Mouse (Mus musculus): Measurements from ENCODE around the gene Mbnl2.
"Not testable (repeated sequence)": the region's sequence is repeated elsewhere in the genome, so short reads cannot be mapped to it uniquely, and the experiment has no call there.

The Mbnl2 gene

DNA sequence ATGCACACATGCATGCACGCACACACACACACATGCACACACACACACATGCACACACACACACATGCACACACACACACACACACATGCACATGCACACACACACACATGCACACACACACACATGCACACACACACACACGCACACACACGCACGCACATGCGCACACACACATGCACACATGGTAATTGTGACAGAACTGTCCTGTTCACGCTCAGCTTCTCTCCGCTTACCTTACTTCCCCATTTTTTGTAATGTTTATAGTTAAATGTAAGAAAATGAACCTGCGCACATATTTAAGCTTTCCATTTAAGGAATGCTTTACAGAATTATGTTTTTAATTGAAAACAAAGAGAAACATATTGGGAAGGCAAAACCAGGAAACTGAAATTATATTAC is 84.1 kb downstream of the Mbnl2 start:
- DNase-seq: not testable (repeated sequence)

DNA sequence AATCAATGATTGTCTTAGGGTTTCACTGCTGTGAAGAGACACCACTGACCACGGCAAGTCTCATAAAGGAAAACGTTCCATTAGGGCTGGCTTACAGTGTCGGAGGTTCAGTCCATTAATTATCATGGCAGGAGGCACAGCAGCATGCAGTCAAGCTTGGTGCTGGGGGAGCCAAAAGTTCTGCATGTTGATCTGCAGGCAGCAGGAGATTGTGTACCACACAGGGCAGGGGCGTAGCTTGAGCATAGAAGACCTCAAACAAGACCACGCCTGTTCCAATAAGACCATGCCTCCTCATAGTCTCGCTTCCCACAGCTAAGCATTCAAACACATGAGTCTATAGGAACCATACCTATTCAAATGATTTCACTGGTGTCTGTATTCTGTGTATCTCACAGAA is 85.7 kb downstream of the Mbnl2 start:
- DNase-seq: peak; percentile 76

DNA sequence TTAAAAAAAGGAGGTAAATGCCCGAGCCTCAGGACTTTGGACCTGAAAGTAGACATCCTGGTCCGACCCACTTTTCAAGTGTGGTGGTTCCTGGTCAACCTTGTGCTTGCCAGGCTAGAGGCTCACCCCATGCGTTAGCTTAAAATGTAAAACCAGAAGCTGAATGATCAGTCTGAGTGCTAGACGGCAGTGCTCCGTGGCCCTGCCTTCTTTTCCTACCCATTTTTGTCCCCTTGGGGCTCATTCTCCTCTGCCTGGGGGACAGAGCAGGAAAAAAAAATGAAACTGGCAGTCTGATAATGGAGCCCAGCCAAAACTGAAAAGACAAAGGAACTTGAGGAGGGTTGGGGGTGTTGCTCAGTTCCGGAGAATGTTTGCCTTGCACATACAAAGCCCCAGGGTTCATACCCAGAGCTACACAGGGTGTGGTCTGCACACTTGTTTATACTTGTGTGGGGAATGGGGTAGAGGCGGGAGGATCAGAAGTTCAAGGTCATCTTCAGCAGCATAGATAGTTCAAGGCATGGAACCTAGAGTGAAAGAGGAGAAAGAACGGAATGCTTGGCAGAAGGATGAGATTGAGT is 87.0 kb downstream of the Mbnl2 start:
- peak; percentile 94 for DNase-seq

DNA sequence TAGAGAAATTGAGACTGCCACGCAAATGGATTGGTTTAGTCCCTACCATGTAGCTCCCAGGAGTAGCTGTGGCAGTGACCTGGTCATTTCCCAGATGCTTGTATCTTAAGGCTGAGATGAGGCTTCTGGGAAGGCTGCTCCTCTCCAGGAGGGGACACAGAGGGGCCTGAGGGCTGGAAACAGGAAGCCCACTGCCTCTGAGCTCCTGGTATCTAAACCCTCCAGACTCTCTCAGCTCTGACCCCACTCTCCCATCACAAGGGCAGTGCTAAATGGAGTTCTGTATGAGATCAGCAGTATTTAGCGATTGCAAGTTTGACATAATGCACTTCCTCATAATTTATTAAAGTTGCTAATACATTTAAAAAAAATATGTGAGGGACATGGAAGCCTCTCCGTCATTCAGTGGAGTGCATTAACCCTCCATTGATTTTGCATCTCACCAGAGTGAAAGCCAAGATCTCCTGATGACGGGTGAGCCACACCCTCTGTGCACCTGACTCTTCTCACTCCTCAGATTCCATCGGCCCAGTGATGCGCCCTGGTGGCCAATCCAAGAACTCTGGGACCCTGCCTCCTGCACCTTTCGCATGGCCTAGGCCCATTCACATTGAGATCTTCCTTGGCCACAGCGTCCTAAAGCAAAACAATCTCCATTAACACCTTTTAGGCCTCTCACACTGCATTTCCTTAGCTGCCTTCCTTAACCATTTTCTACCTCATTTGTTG is 87.8 kb downstream of the Mbnl2 start:
- DNase-seq: peak; percentile 88

DNA sequence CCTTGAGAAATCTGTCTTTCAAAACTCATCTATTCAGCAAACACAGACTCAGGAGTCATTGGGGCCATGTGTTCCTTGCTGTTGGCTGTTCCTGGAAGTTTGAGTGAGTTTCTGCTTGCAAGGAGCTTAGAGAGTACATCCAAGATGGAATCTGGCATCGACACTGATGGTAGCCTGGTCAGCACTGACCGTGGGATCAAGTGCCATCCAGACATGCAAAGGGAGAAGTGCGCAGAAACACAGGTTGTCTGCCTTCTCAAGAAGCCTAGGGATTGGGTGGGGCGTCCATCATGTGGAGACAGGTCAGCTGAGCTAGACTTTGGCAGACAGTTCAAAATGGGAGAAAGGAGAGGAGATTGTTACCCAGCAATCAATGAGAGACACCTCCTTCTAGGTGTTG is 89.6 kb downstream of the Mbnl2 start:
- peak; percentile 82 for DNase-seq

DNA sequence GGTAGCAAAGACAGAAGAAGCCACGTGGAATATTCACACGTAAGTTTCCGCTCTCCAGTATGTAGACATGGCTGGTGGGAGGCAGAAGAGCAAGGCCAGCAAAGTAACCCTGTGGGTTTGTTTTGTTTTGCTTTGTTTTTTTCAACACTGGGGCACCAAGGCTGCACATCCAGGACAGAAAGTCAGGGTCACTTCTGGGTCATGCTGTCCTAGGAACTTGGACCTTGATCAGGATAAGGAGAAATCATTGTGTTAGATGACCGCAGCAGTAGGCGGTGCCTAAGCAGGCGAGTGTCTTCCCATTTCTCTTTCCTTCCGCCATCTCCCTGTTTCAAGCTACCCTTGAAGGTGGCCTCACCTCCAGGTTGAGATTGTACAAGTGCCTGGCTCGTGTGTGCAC is 91.5 kb downstream of the Mbnl2 start:
- DNase-seq: peak; percentile 96

DNA sequence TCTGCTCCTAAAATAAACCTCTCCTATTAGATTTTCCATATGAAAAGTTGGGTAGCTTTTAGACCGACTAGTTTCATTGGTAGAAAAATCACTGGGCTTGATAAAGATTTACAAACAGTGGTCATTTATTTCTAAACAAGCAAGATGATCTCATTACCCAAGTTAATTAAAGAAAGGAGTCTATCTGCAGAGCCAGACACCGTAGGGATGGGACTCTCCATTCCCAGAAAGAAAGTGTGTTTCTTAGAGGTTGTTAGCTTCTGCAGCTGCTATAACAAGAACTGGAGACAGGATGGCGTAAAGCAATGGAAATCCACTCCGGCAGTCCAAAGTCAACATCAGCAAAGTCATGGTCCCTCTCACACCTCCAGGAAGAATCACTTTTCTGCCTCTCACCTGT is 92.1 kb downstream of the Mbnl2 start:
- DNase-seq: no peak

DNA sequence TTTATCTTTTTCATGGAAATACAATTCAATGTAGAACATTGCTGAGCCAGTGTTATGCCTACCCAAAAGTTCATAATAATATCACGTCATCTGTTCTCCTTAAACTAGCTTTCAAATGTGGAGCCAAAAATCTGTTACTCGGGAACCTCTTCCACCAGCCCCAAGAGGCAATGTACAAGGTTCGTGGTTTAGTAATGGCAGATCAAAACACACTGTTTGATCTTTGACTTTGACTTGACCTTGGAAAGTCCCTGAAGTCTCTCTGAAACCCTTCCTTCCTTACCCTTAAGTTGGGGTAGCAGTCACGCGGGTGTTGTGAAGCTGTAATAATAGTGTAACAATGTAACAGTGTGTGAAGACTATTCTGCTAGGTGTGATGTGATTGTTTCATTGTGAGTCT is 93.0 kb downstream of the Mbnl2 start:
- DNase-seq: no peak

DNA sequence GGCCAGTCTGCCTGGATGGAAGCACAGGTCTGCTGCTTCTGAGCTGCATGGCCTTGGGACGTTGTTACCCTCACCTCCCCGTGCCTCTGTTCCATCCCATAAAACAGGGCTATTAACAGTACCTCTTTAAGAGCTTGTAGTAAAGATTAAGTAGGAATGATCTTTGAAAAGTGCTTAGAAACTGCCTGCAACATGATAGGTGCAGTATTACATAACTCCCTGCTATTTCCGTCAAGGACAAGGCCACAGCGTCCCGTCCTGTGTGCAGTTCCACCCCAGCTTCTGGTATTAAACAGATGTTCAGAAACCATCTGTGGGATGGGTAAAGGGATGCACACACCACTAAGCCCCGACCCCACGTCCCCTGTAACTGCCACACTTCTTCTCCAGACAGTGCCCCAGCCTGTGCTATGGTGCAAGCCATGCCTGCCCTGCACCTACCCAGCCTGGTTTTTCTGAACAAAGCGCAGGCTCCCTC is 93.5 kb downstream of the Mbnl2 start:
- DNase-seq: peak; percentile 97

DNA sequence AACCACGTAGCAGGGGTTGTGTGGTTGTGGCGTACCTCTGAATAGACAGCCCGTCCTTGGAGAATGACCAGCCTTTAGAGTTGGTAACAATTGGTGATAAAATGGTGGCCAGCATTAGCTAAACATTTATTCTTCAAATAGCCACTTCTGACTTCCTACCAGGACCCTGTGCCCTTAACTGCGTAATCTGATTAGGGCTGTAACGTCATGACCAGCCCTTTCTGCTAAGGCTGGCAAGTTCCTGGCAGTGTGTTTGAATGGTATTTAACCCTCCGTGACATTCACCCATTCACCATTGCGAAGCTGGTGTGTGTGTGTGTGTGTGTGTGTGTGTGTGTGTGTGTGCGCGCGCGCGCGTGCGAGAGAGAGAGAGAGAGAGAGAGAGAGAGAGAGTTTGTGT is 94.6 kb downstream of the Mbnl2 start:
- DNase-seq: peak; percentile 76

DNA sequence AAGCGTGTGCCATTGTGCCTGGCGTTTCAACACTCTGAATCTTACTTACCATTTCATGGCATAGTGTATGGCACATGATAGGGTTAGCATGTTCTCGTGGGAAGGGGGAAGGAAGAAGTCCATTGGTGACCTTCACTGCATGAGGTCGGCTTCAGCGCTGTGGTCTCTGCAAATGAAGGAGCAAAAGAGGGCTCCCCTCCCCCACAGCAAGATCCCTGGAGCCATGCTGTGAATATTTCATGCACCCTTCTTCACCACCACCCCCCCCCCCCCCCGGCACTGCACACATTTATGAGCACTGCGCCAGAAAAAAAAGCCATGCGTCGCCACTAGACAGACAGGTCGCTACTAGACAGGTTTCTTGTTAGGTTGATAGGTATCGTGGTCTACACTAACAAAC is 95.2 kb downstream of the Mbnl2 start:
- DNase-seq: peak; percentile 90

DNA sequence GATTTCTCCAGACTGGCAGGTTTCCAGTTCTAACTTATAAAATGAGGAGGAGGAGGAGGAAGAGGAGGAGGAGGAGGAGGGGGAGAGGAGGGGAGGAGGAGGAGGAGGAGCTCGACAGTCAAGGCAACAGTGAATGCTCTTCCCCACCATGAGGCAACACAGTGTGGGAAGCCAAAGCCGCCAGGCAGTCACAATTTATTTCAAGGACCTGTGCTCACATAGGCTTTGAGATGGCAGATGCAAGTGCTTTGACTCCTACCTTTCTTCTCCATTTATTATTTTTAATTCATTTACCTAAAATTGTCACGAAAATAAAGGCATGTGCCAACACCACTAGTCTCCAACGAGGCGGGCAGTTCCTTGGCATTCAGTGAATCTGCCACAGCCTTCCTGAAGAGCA is 95.7 kb downstream of the Mbnl2 start:
- DNase-seq: peak; percentile 86

DNA sequence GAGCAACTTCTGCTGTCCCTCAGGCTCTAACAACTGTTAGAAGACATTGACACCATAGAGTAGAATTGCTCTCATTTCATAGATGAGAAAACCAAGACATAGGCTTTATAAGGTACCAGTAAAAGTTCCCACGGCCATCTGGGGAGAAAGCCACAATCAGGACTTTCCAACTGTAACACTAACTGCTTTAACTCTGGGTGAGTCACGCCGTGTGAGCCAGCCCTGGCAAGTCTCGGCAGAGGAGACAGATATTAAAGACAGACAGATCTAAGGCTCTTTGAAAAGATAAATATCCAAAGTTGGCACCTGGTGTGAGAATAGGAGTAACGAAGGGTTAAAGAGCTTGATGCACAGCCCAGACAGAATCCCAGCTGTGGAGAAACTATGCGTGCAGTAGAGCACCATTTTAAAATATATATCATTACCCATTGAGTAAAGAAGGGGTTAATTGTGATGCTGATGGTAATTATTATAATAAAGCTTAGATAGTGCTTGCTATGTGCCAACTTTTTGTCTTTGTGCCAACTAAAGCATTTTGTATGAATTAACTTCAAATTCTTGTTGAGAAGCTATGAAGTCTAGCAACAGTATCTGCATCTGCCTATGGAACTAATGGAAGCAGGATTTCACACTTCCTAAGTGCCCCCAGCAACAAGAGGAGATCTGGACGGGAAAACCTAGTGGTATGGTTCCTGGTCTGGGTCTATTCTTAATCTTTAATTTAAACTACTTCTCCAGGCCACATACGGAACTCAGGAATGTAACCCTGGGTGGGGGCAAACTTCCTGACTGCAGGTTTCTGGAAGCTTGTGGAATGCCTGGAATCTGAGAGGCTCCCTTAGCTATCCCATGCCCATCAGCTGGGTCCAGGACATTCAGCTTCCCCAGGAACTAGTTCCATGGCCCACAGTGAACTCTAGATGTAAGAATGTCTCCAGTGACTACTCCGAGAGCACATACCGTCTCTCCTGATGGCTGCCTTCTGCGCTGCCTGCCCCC is 97.9 kb downstream of the Mbnl2 start:
- DNase-seq: peak; percentile 93

DNA sequence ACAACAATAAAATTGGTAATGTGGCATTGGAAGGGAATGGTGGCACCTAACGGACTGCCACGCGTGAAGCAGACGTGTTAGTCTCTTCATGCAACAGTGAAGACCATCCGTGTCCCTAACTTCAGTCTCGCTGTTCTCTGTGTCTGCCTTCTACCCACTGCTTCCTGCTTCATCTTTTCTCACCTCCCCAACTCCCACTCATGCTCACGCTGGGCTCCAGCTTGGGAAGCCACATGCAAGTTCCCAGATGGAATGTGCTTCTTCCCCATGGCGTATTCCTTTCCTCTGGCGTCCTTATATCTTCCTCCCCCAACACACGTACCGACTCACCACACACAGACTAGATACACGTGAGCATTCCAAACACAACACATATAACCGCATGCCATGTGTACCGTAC is 99.3 kb downstream of the Mbnl2 start:
- DNase-seq: peak; percentile 80

DNA sequence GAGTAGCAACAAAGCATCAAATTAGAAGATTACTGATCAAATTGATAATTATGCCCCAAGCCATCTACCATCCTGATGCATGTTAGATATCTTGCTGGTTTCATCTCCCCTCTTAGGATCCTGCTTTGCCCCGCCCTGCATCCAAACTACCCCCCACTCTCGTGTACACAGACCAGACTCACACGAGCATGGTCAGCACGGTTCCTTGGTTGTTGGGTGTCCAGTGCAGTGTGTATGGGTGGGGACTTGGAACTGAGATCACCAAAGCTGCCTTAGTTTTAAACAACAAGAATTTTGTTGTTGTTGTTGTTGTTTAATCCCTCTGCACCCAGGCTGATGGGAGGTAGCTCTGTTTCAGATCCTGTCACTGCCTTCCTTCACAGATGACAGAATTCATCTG is 101.7 kb downstream of the Mbnl2 start:
- peak; percentile 86 for DNase-seq

DNA sequence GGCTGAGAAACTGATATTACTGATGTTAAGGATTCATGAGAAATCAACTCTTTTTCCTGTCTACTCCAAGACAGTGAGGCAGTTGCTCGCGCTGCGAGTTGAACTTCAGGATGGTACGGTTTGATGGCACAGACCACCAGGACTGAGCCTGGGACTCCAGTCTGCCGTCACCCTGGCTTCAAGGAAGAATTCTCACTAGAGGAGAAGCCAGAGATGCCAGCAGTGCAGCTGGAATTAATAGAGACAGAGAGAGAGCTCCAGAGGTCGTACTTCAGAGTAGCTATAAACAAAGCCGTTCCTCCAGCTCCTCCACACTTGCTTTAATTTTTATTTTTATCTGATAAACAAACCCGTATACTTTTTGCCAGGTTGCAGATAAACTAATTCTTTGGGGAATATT is 102.5 kb downstream of the Mbnl2 start:
- peak; percentile 87 for DNase-seq

DNA sequence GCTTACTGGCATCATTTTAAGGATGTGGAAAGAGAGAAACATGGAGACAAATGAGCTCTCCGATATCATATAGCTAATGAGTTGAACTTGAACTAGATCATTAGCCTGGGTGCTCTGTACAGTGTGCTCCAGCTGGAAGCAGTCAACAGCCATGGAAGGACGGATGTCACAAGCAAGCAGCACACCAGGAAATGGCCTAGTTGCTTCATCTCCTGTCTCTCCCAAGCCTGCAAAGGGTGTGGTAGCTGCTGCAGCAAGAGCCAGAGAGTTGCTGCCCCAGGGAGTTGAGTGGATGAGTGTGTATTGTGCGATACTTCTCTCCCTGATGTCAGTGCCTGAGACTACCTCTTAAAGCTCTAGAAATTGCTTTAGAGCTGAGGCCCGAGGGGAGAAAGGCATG is 104.2 kb downstream of the Mbnl2 start:
- DNase-seq: peak; percentile 99

DNA sequence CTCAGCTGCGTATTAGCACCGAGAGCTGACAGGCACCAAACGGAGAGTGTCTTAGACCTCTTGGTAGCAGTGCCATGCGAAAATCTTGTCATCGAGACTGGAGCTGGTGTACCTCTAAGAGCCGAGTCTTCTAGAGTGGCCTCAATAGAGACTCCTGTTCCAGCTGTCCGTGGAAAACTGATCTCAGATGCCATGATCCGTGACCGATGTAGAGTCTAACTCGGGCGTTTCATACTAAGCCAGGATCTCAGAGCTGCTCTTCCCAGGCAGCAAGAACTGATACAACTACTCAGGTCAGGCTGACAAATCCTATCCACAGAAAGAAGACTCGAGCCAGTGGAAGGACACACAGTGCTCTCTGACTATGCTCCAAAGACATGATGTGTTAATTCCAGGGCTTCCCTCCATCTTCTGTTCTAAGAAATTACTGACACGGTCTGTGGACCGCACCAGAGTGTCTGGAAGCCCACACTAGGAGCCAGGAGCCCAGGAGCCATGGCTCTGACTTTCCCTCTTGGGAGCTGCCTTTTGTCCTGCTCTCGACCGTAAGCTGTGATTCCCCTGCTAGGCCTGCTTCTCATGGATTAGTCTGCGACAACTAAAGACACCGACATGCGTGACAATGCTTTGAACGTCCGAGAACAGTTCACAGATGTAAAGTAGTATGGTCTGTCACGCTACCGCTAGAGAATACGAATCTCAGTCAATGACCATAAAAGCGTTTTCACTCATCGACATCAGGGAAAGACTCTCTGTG is 106.1 kb downstream of the Mbnl2 start:
- DNase-seq: peak; percentile 81

DNA sequence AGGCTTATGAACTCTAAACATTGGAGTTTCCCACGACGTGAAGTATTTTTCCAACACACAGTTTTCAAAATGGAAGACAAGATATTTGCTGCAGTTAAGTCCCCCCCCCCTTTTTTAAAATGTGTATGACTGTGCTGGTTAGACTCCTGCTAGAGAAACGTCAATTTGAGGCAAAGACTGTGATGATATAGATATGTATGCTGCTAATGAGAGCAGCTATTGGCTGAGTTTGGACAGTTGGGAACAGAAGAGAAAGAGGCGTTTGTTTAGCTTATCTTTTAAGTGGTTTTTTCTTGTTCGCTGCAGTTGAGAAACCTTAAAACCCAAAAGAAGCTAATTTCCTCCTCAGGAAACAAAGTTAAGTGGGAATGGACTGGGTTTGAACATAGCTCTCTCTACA is 106.7 kb downstream of the Mbnl2 start:
- peak; percentile 11 for DNase-seq

DNA sequence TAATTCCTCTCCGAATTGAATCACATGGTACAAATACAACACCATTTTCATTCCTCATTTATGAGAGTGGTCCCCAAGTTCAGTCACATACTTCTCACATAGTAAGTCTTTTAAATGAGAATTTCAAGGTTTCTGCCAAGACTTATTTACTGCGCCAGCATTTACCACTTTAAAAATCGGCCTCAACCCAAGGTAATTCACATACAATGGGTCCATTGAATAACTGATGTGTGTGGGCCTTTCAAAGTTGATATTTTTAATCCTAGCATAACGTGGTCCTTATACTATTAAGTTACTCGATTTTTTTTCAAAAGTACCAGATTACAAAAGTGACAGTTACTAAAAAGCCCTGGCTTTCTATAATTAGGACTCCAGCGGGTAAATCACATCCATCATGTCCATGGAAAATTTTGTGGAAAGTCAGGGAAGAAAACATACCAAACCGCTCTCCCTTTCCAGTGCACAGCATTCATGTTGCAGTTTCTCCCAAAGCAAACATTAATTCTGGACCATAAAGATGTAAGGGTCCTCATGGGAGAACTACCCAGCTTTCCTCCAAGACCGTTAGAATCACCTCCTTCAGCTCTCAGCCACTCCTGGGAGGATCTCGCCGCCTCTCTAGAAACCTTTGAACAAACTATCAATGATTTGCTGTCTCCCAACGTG is 107.8 kb downstream of the Mbnl2 start:
- peak; percentile 58 for DNase-seq

DNA sequence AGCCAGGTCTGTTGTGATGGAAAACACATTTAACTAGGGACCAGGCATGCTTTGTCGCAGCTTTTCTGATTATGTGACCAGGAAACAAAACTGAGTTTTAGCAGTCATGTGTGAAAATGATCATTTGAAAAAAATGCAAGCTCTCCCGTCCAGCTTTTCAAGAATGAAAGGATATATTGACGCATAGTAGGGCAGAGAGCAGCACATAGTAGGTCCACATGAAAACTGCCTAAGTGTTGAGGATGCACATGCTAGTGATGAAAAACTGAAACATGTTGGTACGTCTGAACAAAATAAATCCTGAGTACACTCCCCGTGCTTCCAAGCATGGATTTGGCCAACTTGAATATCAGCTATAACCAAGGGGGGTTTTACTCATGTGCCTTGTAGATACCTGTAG is 109.1 kb downstream of the Mbnl2 start:
- DNase-seq: peak; percentile 77

DNA sequence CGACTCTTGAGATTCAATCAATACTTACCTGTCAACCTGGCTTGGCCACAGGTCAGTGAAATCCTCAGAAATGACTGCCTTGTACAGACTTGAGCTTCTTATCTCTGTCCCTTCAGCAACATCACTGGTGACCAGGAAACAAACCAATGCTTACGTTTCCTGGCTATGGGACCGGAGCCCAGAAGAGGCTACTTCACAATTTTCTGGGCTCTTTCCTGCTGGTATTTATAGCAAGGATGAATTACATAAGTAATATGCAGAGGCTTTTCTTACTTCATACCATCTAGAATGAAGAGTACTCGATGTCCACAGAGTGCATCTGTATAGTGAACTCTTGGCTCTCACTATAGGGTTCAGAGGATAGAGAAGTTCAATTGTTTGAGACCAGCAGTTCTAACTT is 111.8 kb downstream of the Mbnl2 start:
- peak; percentile 97 for DNase-seq

All from heart, adult 11 months (tissue).